Mouse (Mus musculus) liver, embryonic 14.5 days (tissue): ENCODE measurements at regions not wholly inside any gene's neighbourhood (a gene's known extent, or its start where the extent isn't known, plus 50 kb on each side); places are given as distances from the start of the nearest gene placed in this dataset.

ENCODE experiments used
- ATAC-seq: fragments of 200-750 bp; cut with Nextera tagmentation; 2 replicates; pipeline ENCODE4 v1.8.0; 2017; ENCODE audit warnings: moderate number of reproducible peaks, mild to moderate bottlenecking, moderate library complexity; ENCODE audit not compliant: insufficient read depth
- DNase-seq, 3 experiments: peaks; one replicate each; pipeline ENCODE4 v3.0.0-alpha.2; 2012 to 2013; ENCODE audit warnings: low read depth in 3 of 3, low spot score in 3 of 3
- H3K27ac ChIP-seq: fragments of 300-500 bp; sonication (generic); 2 replicates; pipeline ENCODE4 v1.5.1; 2014; ENCODE audit warnings: moderate library complexity, mild to moderate bottlenecking, control low read depth, inconsistent platforms
- H3K27me3 ChIP-seq: fragments of 300-500 bp; sonication (generic); 2 replicates; pipeline ENCODE4 v1.6.1; 2014; ENCODE audit warnings: mild to moderate bottlenecking, low read length, moderate library complexity; ENCODE audit not compliant: control insufficient read depth, insufficient read depth
- H3K36me3 ChIP-seq: fragments of 300-500 bp; sonication (generic); replicated peaks from 2 replicates; pipeline ENCODE4 v1.6.1; 2014; ENCODE audit warnings: low read depth; ENCODE audit not compliant: control insufficient read depth, insufficient read depth
- H3K4me1 ChIP-seq, 2 experiments: fragments of 200-500 bp in 1 of 2; fragments of 300-500 bp in 1 of 2; sonication (generic) in 1 of 2; replicated peaks; 2 replicates each; pipeline ENCODE4 v1.6.1; 2012 to 2014; ENCODE audit warnings: antibody characterized with exemption in 1 of 2, inconsistent platforms in 1 of 2, low read length in 1 of 2; ENCODE audit not compliant: control insufficient read depth in 2 of 2, insufficient read depth in 2 of 2
- H3K4me2 ChIP-seq: fragments of 300-500 bp; sonication (generic); 2 replicates; pipeline ENCODE4 v1.6.1; 2014; ENCODE audit warnings: low read depth, mild to moderate bottlenecking, control low read depth, moderate library complexity
- H3K4me3 ChIP-seq, 2 experiments: fragments of 200-500 bp in 1 of 2; fragments of 300-500 bp in 1 of 2; sonication (generic) in 1 of 2; 2 replicates each; pipeline ENCODE4 v1.5.1; 2012 to 2014; ENCODE audit warnings: low read depth in 2 of 2, low read length in 2 of 2, mild to moderate bottlenecking in 2 of 2, control low read depth in 1 of 2, inconsistent platforms in 1 of 2, moderate library complexity in 1 of 2; ENCODE audit not compliant: insufficient read depth in 1 of 2
- H3K9ac ChIP-seq: fragments of 300-500 bp; sonication (generic); replicated peaks from 2 replicates; pipeline ENCODE4 v1.6.1; 2014; ENCODE audit warnings: mild to moderate bottlenecking, control low read depth, moderate library complexity
- H3K9me3 ChIP-seq: fragments of 300-500 bp; sonication (generic); 2 replicates; pipeline ENCODE4 v1.6.1; 2016; ENCODE audit warnings: low read length, mixed read lengths; ENCODE audit not compliant: control insufficient read depth
- CTCF ChIP-seq: IDR thresholded peaks from 2 replicates; pipeline ENCODE4 v1.5.1; 2016; ENCODE audit warnings: antibody characterized with exemption, low read depth, control low read depth
- EP300 ChIP-seq: IDR thresholded peaks from 2 replicates; pipeline ENCODE4 v1.6.1; 2016; ENCODE audit warnings: antibody characterized with exemption, low read depth
- WGBS: fragments of 180-500 bp; shearing (Covaris S2); extraction: QIAGEN DNeasy Blood & Tissue Kit; methylation state at CpG from one replicate; pipeline ENCODE4 v1.1.7; 2014; ENCODE audit not compliant: insufficient replicate concordance; 5-methylcytosine and 5-hydroxymethylcytosine counted together

DNA sequence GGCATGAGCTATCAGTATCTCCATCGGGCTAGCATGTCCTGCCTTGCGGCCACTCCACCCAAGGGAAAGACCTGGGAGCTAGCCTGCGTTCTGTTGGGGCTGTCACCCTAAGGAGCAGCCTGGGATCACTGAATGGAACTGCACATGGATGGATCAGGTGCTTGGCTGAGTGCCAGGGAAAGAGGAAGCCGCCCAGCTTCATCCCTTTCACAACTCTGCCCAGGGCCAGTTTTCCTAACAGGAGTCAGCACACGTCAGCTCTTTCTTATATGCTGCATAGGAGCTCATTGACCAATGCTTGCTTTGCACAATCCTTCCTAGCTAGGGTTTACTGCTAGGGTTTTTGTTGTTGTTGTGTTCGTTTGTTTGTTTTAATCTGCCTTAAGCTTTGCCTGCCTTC lies 134.3 kb upstream of the Mylip start:
- no peak for DNase-seq
- Histone ChIP-seq H3K4me2 (no peak overlapping the region), H3K9me3 (no peaks in the 10 kb centered on the region), H3K9ac (no peak overlapping the region), H3K27me3 (peaks cover 33% of the 10 kb centered on the region), H3K4me3 (no peak overlapping the region), H3K4me1 (no peaks in the 10 kb centered on the region), H3K36me3 (no peaks in the 10 kb centered on the region), H3K27ac (no peak overlapping the region)
- no peak for TF ChIP-seq CTCF
- TF ChIP-seq EP300: no peak
- no peak for ATAC-seq
- 54% methylated on average over 6 of the region's 6 CpGs for WGBS

DNA sequence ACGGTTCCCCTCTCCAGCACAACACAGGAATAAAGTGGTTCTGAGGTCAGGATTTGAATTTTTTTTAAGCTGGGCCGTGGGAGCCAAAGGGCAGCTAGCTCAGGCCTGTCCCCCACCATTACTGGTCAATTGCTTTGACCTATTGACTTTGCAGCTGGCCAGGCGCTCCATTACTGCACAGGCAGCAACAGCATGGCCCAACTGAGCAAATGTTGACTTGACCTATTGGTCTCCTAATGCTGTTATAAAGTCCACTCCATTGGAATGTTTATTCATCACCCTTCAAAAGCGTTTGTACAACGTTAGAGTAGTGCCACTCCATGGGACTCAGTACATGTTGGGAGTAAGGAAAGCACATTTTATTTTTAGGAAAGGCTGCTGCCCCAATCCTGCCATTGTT lies 127.5 kb upstream of the Mylip start:
- WGBS: 44% methylated on average over 5 of the region's 5 CpGs
- peaks cover 24% of the 10 kb centered on the region for H3K27me3 ChIP-seq
- no peak overlapping the region for H3K27ac ChIP-seq
- DNase-seq (peak in 1 of 3 experiments; percentile 9), ATAC-seq (peak; percentile 37; the same call in 1 of the 2 replicates)
- no peak overlapping the region for H3K4me3 ChIP-seq
- no peaks in the 10 kb centered on the region for H3K4me1 ChIP-seq
- H3K4me2 ChIP-seq: no peak overlapping the region
- no peaks in the 10 kb centered on the region for H3K9me3 ChIP-seq
- TF ChIP-seq CTCF (no peak), EP300 (no peak)
- H3K36me3 ChIP-seq: no peaks in the 10 kb centered on the region
- H3K9ac ChIP-seq: no peak overlapping the region

GRCm38 (mm10) chr13:45266287-45267064 lies 123.1 kb upstream of the Mylip start:
- H3K27me3 ChIP-seq: peaks cover 26% of the 10 kb centered on the region
- H3K4me3 ChIP-seq: no peak overlapping the region
- no peaks in the 10 kb centered on the region for H3K4me1 ChIP-seq
- WGBS: 68% methylated on average over 6 of the region's 6 CpGs
- H3K9me3 ChIP-seq: no peaks in the 10 kb centered on the region
- DNase-seq: no peak
- H3K27ac ChIP-seq: no peak overlapping the region
- no peak for TF ChIP-seq EP300
- no peak for TF ChIP-seq CTCF
- no peak for ATAC-seq
- no peak overlapping the region for H3K9ac ChIP-seq
- no peaks in the 10 kb centered on the region for H3K36me3 ChIP-seq
- no peak overlapping the region for H3K4me2 ChIP-seq

DNA sequence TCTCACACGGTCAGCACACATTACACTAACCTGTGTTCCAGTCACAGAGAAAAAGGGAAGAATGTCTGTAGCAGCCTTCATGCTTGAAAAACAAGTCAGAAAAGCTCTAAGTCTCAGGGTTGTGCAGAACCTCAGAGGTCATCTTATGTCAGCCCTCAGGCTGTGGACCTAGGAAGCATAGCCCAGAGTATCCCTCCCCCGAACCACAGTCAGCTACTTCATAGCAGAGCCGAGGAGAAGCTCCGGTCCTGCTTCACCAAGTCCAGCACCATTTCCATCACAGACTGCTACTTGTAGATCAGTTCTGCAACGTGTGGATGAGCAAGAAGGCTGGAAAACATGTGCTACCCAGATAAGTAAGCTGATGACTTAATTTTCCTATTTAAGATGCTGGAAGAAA lies 122.1 kb upstream of the Mylip start:
- H3K4me2 ChIP-seq: no peak overlapping the region
- H3K4me1 ChIP-seq: no peaks in the 10 kb centered on the region
- TF ChIP-seq CTCF: no peak
- TF ChIP-seq EP300: no peak
- H3K4me3 ChIP-seq: no peak overlapping the region
- H3K27me3 ChIP-seq: peaks cover 25% of the 10 kb centered on the region
- H3K36me3 ChIP-seq: no peaks in the 10 kb centered on the region
- no peaks in the 10 kb centered on the region for H3K9me3 ChIP-seq
- ATAC-seq (no peak), DNase-seq (no peak)
- no peak overlapping the region for H3K9ac ChIP-seq
- H3K27ac ChIP-seq: no peak overlapping the region
- 71% methylated on average over 5 of the region's 5 CpGs for WGBS

- Histone ChIP-seq H3K4me1 (no peaks in the 10 kb centered on the region), H3K9me3 (no peaks in the 10 kb centered on the region), H3K9ac (no peak overlapping the region), H3K4me3 (no peak overlapping the region), H3K4me2 (no peak overlapping the region), H3K27me3 (peaks cover 25% of the 10 kb centered on the region), H3K36me3 (no peaks in the 10 kb centered on the region), H3K27ac (no peak overlapping the region)
- TF ChIP-seq CTCF: no peak
- TF ChIP-seq EP300: no peak
- WGBS: 57% methylated on average over 4 of the region's 4 CpGs
- no peak for DNase-seq
- no peak for ATAC-seq
These were observed 121.6 kb upstream of the Mylip start for GRCm38 (mm10) chr13:45267906-45268305.
